Comparison of ENCODE assay signal across 9 mouse cellular contexts in the genomic region with DNA sequence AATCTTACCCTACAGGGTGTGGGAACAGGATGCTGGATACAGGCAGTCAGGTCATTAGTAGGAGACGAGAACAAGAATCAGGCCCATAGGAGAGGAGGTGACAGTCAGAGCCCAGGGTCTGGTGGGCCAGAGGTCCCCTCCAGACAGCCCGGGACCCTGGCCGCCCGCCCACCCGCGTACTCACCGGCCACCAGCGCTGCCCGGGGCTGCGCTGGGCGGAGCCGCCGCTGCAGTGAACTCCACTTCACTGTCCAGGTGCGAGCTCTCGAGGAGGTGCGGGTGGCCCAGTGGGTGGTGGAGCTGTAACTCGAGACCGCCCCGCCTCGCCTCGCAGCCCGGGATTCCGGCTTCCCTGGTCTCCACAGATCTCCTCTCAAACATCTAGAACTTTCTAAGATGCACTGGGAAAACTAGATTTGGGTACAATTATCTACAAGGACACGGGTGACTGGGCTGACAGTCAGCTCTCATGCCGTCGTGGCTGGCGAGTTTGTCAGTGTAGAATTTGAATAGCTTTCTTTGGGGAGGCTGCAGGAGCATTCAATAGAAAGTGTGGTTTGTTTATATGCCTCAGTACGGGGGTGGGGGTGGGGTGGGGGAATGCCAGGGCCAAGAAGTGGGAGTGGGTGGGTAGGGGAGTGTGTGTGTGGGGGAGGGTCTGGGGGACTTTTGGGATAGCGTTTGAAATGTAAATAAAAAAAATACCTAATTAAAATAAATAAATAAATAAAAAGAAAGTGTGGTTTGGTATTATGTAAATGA. TPM values are rescaled to one million over a fixed set of nuclear protein-coding genes. Genes with fewer than 3 reads are reported as not detected.
DNase-seq lines count a peak whose midpoint lies in the region; ATAC-seq and TF ChIP-seq lines count a peak whose summit lies in the region.
"Had no signal": no experiment of that assay in that cellular context is flagged by ENCODE, and none has a peak within 500 bp of the region (broad histone marks: within the 10 kb centered on the region; RNA-seq: fewer than 3 reads in every experiment).

TSS of gene Slc26a5 (minus strand) at position 259 of the 762 bp plus-strand sequence.

- peak within 1 kb of the TSS; percentile 24 for H3K4me3 ChIP-seq in hindbrain, embryonic 14.5 days (replicated peaks; ENCODE audit: low read length)
- H3K4me3 ChIP-seq in lung, embryonic 15.5 days: peak within 1 kb of the TSS; percentile 12; the same call in 1 of the 2 replicates
- peak within 1 kb of the TSS; percentile 6; the same call in 1 of the 2 replicates for H3K4me3 ChIP-seq in stomach, postnatal 0 days (ENCODE audit: low read depth, low read length)

- no peaks in the 10 kb centered on the region for H3K9me3 ChIP-seq in hindbrain, embryonic 14.5 days (ENCODE audit: control insufficient read depth, low read length)
- H3K9me3 ChIP-seq in lung, embryonic 15.5 days: no peaks in the 10 kb centered on the region
- no peaks in the 10 kb centered on the region for H3K9me3 ChIP-seq in stomach, postnatal 0 days (ENCODE audit: control insufficient read depth, low read length)

- H3K9ac ChIP-seq in hindbrain, embryonic 14.5 days: peak within 1 kb of the TSS; percentile 31; the same call in 1 of the 2 replicates
- no peak within 1 kb of the TSS for H3K9ac ChIP-seq in lung, embryonic 15.5 days
- H3K9ac ChIP-seq in stomach, postnatal 0 days (ENCODE audit: low read length): no peak within 1 kb of the TSS

- H3K4me1 ChIP-seq in hindbrain, embryonic 14.5 days (replicated peaks; ENCODE audit: control insufficient read depth, insufficient read depth, low read length): peaks cover 6% of the 10 kb centered on the region
- peaks cover 11% of the 10 kb centered on the region; the same call in 1 of the 2 replicates for H3K4me1 ChIP-seq in lung, embryonic 15.5 days
- H3K4me1 ChIP-seq in stomach, postnatal 0 days (replicated peaks; ENCODE audit: control insufficient read depth, insufficient read depth): no peaks in the 10 kb centered on the region; the same call in 1 of the 2 replicates

- intact Hi-C loops in left cerebral cortex, postnatal 4 days (cut with DNase I): no loop called here
- intact Hi-C loops in left cerebral cortex, postnatal 14 days (cut with DNase I): no loop called here

- peak within 1 kb of the TSS; percentile 62 for H3K4me2 ChIP-seq in hindbrain, embryonic 14.5 days (replicated peaks)
- peak within 1 kb of the TSS; percentile 55 for H3K4me2 ChIP-seq in lung, embryonic 15.5 days
- peak within 1 kb of the TSS; percentile 45 for H3K4me2 ChIP-seq in stomach, postnatal 0 days (replicated peaks; ENCODE audit: low read depth)

- no peaks in the 10 kb centered on the region for H3K27me3 ChIP-seq in hindbrain, embryonic 14.5 days (ENCODE audit: control insufficient read depth, insufficient read depth, low read length)
- no peaks in the 10 kb centered on the region for H3K27me3 ChIP-seq in lung, embryonic 15.5 days
- H3K27me3 ChIP-seq in stomach, postnatal 0 days (ENCODE audit: control insufficient read depth, insufficient read depth, low read length): no peaks in the 10 kb centered on the region

- peak; percentile 59; the same call in 1 of the 2 replicates for ATAC-seq in hindbrain, embryonic 14.5 days (ENCODE audit: low FRiP score)
- ATAC-seq in lung, embryonic 15.5 days (ENCODE audit: borderline replicate concordance, extremely low read depth, low FRiP score, low TSS enrichment): peak; percentile 73; the same call in 1 of the 2 replicates
- no peak for ATAC-seq in stomach, postnatal 0 days (ENCODE audit: low FRiP score, low TSS enrichment)

- H3K27ac ChIP-seq in hindbrain, embryonic 14.5 days: peak within 1 kb of the TSS; percentile 20; the same call in 1 of the 2 replicates
- H3K27ac ChIP-seq in lung, embryonic 15.5 days: no peak within 1 kb of the TSS
- H3K27ac ChIP-seq in stomach, postnatal 0 days (replicated peaks): no peak within 1 kb of the TSS
- H3K27ac ChIP-seq: macrophage had no signal

- DNase-seq in left cerebral cortex, postnatal 4 days: peak; percentile 8
- DNase-seq in left cerebral cortex, adult 11 months (ENCODE audit: low spot score): no peak
- DNase-seq in embryo, embryonic 10 days (ENCODE audit: low spot score): peak; percentile 49
- peak; percentile 28 for DNase-seq in hindbrain, embryonic 14.5 days (ENCODE audit: low spot score)
- peak; percentile 41 for DNase-seq in stomach, postnatal 0 days (ENCODE audit: low spot score)
- no peak for DNase-seq in thymus, postnatal 0 days (ENCODE audit: low spot score)
- no peak for DNase-seq in left cerebral cortex, postnatal 14 days (ENCODE audit: low spot score in 2 of 2)

- no peaks in the 10 kb centered on the region for H3K36me3 ChIP-seq in hindbrain, embryonic 14.5 days (replicated peaks; ENCODE audit: control insufficient read depth, insufficient read depth)
- H3K36me3 ChIP-seq in lung, embryonic 15.5 days: no peaks in the 10 kb centered on the region
- H3K36me3 ChIP-seq in stomach, postnatal 0 days (ENCODE audit: control insufficient read depth, insufficient read depth, low read length): no peaks in the 10 kb centered on the region

- TF ChIP-seq CTCF in stomach, postnatal 0 days (IDR thresholded peaks at IDR 0.05; ENCODE audit: low read depth): no peak

- no peak for TF ChIP-seq EP300 in stomach, postnatal 0 days (optimal IDR thresholded peaks at IDR 0.05)

- 2% methylated on average over 29 of the region's 29 CpGs for WGBS in hindbrain, embryonic 14.5 days
- WGBS in lung, embryonic 15.5 days: 1% methylated on average over 29 of the region's 29 CpGs
- under 1% methylated on average over 29 of the region's 29 CpGs for WGBS in stomach, postnatal 0 days

RNA-seq across cellular contexts. Expression of gene Slc26a5, which starts in this region (rescaled TPM):
- total RNA-seq in left cerebral cortex, postnatal 4 days (2021): under 1 TPM; 0.28 to 0.56 TPM
- 0.21 and 0.31 TPM in 2 replicates for polyA plus RNA-seq in hindbrain, embryonic 14.5 days (2014; fragmentation: Nextera tagmentation; extraction: Ambion mirVana)
- 0.16 TPM in 1 of 2 replicates, not detected in the other for polyA plus RNA-seq in lung, embryonic 15.5 days (2015; fragmentation: Nextera tagmentation; extraction: Ambion mirVana)
- not detected in 2 replicates for polyA plus RNA-seq in stomach, postnatal 0 days (2015; fragmentation: Nextera tagmentation; extraction: Ambion mirVana)
- 0.05 TPM in 1 of 2 replicates, not detected in the other for polyA plus RNA-seq in thymus, postnatal 0 days (2015; fragmentation: Nextera tagmentation; extraction: Ambion mirVana)
- total RNA-seq in left cerebral cortex, postnatal 14 days (2021): under 1 TPM in 1 of 2 experiments, not detected in 1; 0.70 TPM
- polyA plus RNA-seq: macrophage had no signal

Comparison
In these comparisons a context has a peak if more than half of its experiments do, and no peak if none do; other contexts are left out.
1. Peak in DNase-seq in left cerebral cortex, postnatal 4 days; RNA of the gene not detected or under 1 TPM.
2. Peak in DNase-seq, ATAC-seq, H3K4me3 ChIP-seq, H3K27ac ChIP-seq, H3K9ac ChIP-seq and H3K4me2 ChIP-seq in hindbrain, embryonic 14.5 days; RNA of the gene not detected or under 1 TPM.
3. Peak in ATAC-seq, H3K4me3 ChIP-seq and H3K4me2 ChIP-seq in lung, embryonic 15.5 days; RNA of the gene not detected or under 1 TPM.
4. Peak in DNase-seq, H3K4me3 ChIP-seq and H3K4me2 ChIP-seq in stomach, postnatal 0 days; RNA of the gene not detected or under 1 TPM.